Mouse (Mus musculus): ENCODE measurements around the gene Cript. TPM values are rescaled to one million over a fixed set of nuclear protein-coding genes. Genes with fewer than 3 reads are reported as not detected.

The Cript gene
- polyA plus RNA-seq, 2 experiments from 2014 or later, result 93.3 to 104 TPM

Other genes starting within 250 kb of the Cript start
- not detected for gene Tmem247, start 108.2 kb upstream of the Cript start, polyA plus RNA-seq (2017; shearing (Covaris generic))
- gene Atp6v1e2, start 77.7 kb upstream of the Cript start, polyA plus RNA-seq (2017; shearing (Covaris generic)), result not detected
- gene Rhoq, start 62.5 kb upstream of the Cript start, polyA plus RNA-seq (2017; shearing (Covaris generic)), result 1 to 10 TPM; 4.2 TPM
- gene Pigf, start 144 bp upstream of the Cript start, polyA plus RNA-seq (2017; shearing (Covaris generic)), result 10 to 100 TPM; 20.4 to 22.1 TPM
- gene Socs5, start 82.1 kb downstream of the Cript start, polyA plus RNA-seq (2017; shearing (Covaris generic)), result 1 to 10 TPM; 8.7 to 9.3 TPM
- 10 to 100 TPM; 34.0 to 43.8 TPM for gene Mcfd2, start 240.4 kb downstream of the Cript start, polyA plus RNA-seq (2017; shearing (Covaris generic))